ENCODE assay signal across 17 mouse cellular contexts in genomic region chr2:75907142-75907541, GRCm38 (mm10).
"Had no signal": no experiment of that assay in that cellular context is flagged by ENCODE, and none has a peak within 500 bp of the region (broad histone marks: within the 10 kb centered on the region; RNA-seq: fewer than 3 reads in every experiment).

No protein-coding gene starts in this region.

- DNase-seq: gastrocnemius, postnatal 14 days; gastrocnemius, postnatal 36 days; heart, adult 11 months; heart, adult 2 months; heart, postnatal 14 days; heart, postnatal 4 days; kidney, adult 11 months; kidney, adult 2 months; kidney, adult 9 months; kidney, postnatal 14 days; kidney, postnatal 36 days; layer of hippocampus, adult 9-11 months; layer of hippocampus, postnatal 36 days; left cerebral cortex, postnatal 4 days had no signal

- ATAC-seq: hindbrain, postnatal 0 days; intestine, embryonic 16.5 days; liver, embryonic 12.5 days had no signal
